Mouse (Mus musculus): Measurements from ENCODE around the gene Acta1.

The Acta1 gene

GRCm38 (mm10) chr8:123882412-123882811 is 12.1 kb downstream of the Acta1 start:
- DNase-seq, result no peak

GRCm38 (mm10) chr8:123880821-123881350 is 13.7 kb downstream of the Acta1 start:
- DNase-seq, result no peak

- peak; percentile 61 for DNase-seq
Measured at GRCm38 (mm10) chr8:123880271-123880670, 14.3 kb downstream of the Acta1 start.

GRCm38 (mm10) chr8:123877865-123878264 is 16.7 kb downstream of the Acta1 start:
- no peak for DNase-seq

GRCm38 (mm10) chr8:123874324-123874723 is 20.2 kb downstream of the Acta1 start:
- no peak for DNase-seq

GRCm38 (mm10) chr8:123873364-123873763 is 21.2 kb downstream of the Acta1 start:
- no peak for DNase-seq

- DNase-seq, result no peak
Measured at GRCm38 (mm10) chr8:123872048-123872447, 22.5 kb downstream of the Acta1 start.

- no peak for DNase-seq
Measured at GRCm38 (mm10) chr8:123866971-123867370, 27.6 kb downstream of the Acta1 start.

- DNase-seq, result no peak
Measured at GRCm38 (mm10) chr8:123865786-123866185, 28.8 kb downstream of the Acta1 start.

- no peak for DNase-seq
Measured at GRCm38 (mm10) chr8:123860386-123860785, 34.2 kb downstream of the Acta1 start.

- peak; percentile 64 for DNase-seq
Measured at GRCm38 (mm10) chr8:123859648-123860259, 34.8 kb downstream of the Acta1 start, which contains the start of gene Ccsap. Gene Ccsap (minus strand): TSS chr8:123860209.

- DNase-seq, result peak; percentile 87
Measured at GRCm38 (mm10) chr8:123858941-123859647, 35.5 kb downstream of the Acta1 start.

GRCm38 (mm10) chr8:123858574-123858940 is 36.0 kb downstream of the Acta1 start:
- DNase-seq, result no peak

GRCm38 (mm10) chr8:123857361-123857760 is 37.2 kb downstream of the Acta1 start:
- no peak for DNase-seq

GRCm38 (mm10) chr8:123854733-123855475 is 39.6 kb downstream of the Acta1 start:
- DNase-seq, result no peak

- no peak for DNase-seq
Measured at GRCm38 (mm10) chr8:123854252-123854651, 40.3 kb downstream of the Acta1 start.

GRCm38 (mm10) chr8:123851590-123851989 is 43.0 kb downstream of the Acta1 start:
- DNase-seq, result no peak

- no peak for DNase-seq
Measured at GRCm38 (mm10) chr8:123849352-123849751, 45.2 kb downstream of the Acta1 start.

- DNase-seq, result no peak
Measured at GRCm38 (mm10) chr8:123847546-123847945, 47.0 kb downstream of the Acta1 start.

GRCm38 (mm10) chr8:123846509-123846908 is 48.0 kb downstream of the Acta1 start:
- DNase-seq, result no peak

GRCm38 (mm10) chr8:123845991-123846390 is 48.6 kb downstream of the Acta1 start:
- DNase-seq, result no peak

GRCm38 (mm10) chr8:123845114-123845513 is 49.4 kb downstream of the Acta1 start:
- no peak for DNase-seq

GRCm38 (mm10) chr8:123844341-123844740 is 50.2 kb downstream of the Acta1 start:
- no peak for DNase-seq

GRCm38 (mm10) chr8:123842086-123842485 is 52.5 kb downstream of the Acta1 start:
- no peak for DNase-seq
